Mouse (Mus musculus): ENCODE data around the gene Hibadh. TPM values are rescaled to one million over a fixed set of nuclear protein-coding genes. Genes with fewer than 3 reads are reported as not detected.
"Not testable (repeated sequence)": the region's sequence is repeated elsewhere in the genome, so short reads cannot be mapped to it uniquely, and the experiment has no call there.

Hibadh gene
- 40.6 and 41.2 TPM in 2 replicates for polyA plus RNA-seq (2012; ENCODE audit: insufficient read depth, insufficient read length, missing spikeins)

- Histone ChIP-seq H3K4me3 (ENCODE audit: insufficient read depth, low read length) (peak within 1 kb of the TSS; percentile 90), H3K27ac (ENCODE audit: insufficient read depth, low read depth, low read length) (peak within 1 kb of the TSS; percentile 26), H3K4me1 (ENCODE audit: control insufficient read depth, insufficient read depth, low read length) (peaks cover 7% of the 10 kb centered on the region)
- TF ChIP-seq CTCF (IDR thresholded peaks at IDR 0.05; ENCODE audit: low read depth, low read length) (no peak), POLR2A (IDR thresholded peaks at IDR 0.05; ENCODE audit: borderline replicate concordance, low read depth, low read length) (peak; percentile 71; the same call in 1 of the 2 replicates)
These were observed at the start of gene Hibadh for GRCm38 (mm10) chr6:52640224-52640712. Gene Hibadh, minus strand, starts transcription at chr6:52640389.

GRCm38 (mm10) chr6:52686901-52687500, 46.8 kb upstream of the Hibadh start:
- TF ChIP-seq CTCF (IDR thresholded peaks at IDR 0.05; ENCODE audit: low read depth, low read length) (no peak), POLR2A (IDR thresholded peaks at IDR 0.05; ENCODE audit: borderline replicate concordance, low read depth, low read length) (no peak)
- Histone ChIP-seq H3K4me1 (ENCODE audit: control insufficient read depth, insufficient read depth, low read length) (peaks cover 6% of the 10 kb centered on the region), H3K4me3 (ENCODE audit: insufficient read depth, low read length) (no peak overlapping the region), H3K27ac (ENCODE audit: insufficient read depth, low read depth, low read length) (no peak overlapping the region)

- H3K4me1 ChIP-seq (ENCODE audit: control insufficient read depth, insufficient read depth, low read length): peaks cover 27% of the 10 kb centered on the region
- TF ChIP-seq CTCF (IDR thresholded peaks at IDR 0.05; ENCODE audit: low read depth, low read length) (no peak), POLR2A (IDR thresholded peaks at IDR 0.05; ENCODE audit: borderline replicate concordance, low read depth, low read length) (no peak)
- H3K27ac ChIP-seq (ENCODE audit: insufficient read depth, low read depth, low read length): peak overlapping the region; percentile 29
- H3K4me3 ChIP-seq (ENCODE audit: insufficient read depth, low read length): no peak overlapping the region
These were observed 42.4 kb upstream of the Hibadh start for GRCm38 (mm10) chr6:52682607-52683006.

- peak overlapping the region; percentile 29 for H3K27ac ChIP-seq (ENCODE audit: insufficient read depth, low read depth, low read length)
- TF ChIP-seq CTCF (IDR thresholded peaks at IDR 0.05; ENCODE audit: low read depth, low read length) (no peak), POLR2A (IDR thresholded peaks at IDR 0.05; ENCODE audit: borderline replicate concordance, low read depth, low read length) (no peak)
- no peak overlapping the region for H3K4me3 ChIP-seq (ENCODE audit: insufficient read depth, low read length)
- H3K4me1 ChIP-seq (ENCODE audit: control insufficient read depth, insufficient read depth, low read length): peaks cover 27% of the 10 kb centered on the region
These were observed 41.8 kb upstream of the Hibadh start for GRCm38 (mm10) chr6:52681847-52682485.

- H3K4me1 ChIP-seq (ENCODE audit: control insufficient read depth, insufficient read depth, low read length): peaks cover 30% of the 10 kb centered on the region
- no peak overlapping the region for H3K4me3 ChIP-seq (ENCODE audit: insufficient read depth, low read length)
- H3K27ac ChIP-seq (ENCODE audit: insufficient read depth, low read depth, low read length): no peak overlapping the region
- no peak for TF ChIP-seq POLR2A (IDR thresholded peaks at IDR 0.05; ENCODE audit: borderline replicate concordance, low read depth, low read length)
- no peak for TF ChIP-seq CTCF (IDR thresholded peaks at IDR 0.05; ENCODE audit: low read depth, low read length)
These were observed 40.4 kb upstream of the Hibadh start for GRCm38 (mm10) chr6:52680458-52681032.

- Histone ChIP-seq H3K4me3 (ENCODE audit: insufficient read depth, low read length) (no peak overlapping the region), H3K4me1 (ENCODE audit: control insufficient read depth, insufficient read depth, low read length) (peaks cover 35% of the 10 kb centered on the region), H3K27ac (ENCODE audit: insufficient read depth, low read depth, low read length) (no peak overlapping the region)
- no peak for TF ChIP-seq CTCF (IDR thresholded peaks at IDR 0.05; ENCODE audit: low read depth, low read length)
- no peak for TF ChIP-seq POLR2A (IDR thresholded peaks at IDR 0.05; ENCODE audit: borderline replicate concordance, low read depth, low read length)
These were observed 39.4 kb upstream of the Hibadh start for GRCm38 (mm10) chr6:52679565-52679964.

GRCm38 (mm10) chr6:52677534-52677933, 37.3 kb upstream of the Hibadh start:
- not testable (repeated sequence) for H3K27ac ChIP-seq (ENCODE audit: insufficient read depth, low read depth, low read length); H3K4me3 ChIP-seq (ENCODE audit: insufficient read depth, low read length)
- peaks cover 34% of the 10 kb centered on the region for H3K4me1 ChIP-seq (ENCODE audit: control insufficient read depth, insufficient read depth, low read length)

GRCm38 (mm10) chr6:52675222-52675921, 35.2 kb upstream of the Hibadh start:
- no peak overlapping the region for H3K27ac ChIP-seq (ENCODE audit: insufficient read depth, low read depth, low read length)
- peaks cover 24% of the 10 kb centered on the region for H3K4me1 ChIP-seq (ENCODE audit: control insufficient read depth, insufficient read depth, low read length)
- H3K4me3 ChIP-seq (ENCODE audit: insufficient read depth, low read length): no peak overlapping the region
- TF ChIP-seq POLR2A (IDR thresholded peaks at IDR 0.05; ENCODE audit: borderline replicate concordance, low read depth, low read length): no peak
- TF ChIP-seq CTCF (IDR thresholded peaks at IDR 0.05; ENCODE audit: low read depth, low read length): no peak

GRCm38 (mm10) chr6:52674541-52674940, 34.4 kb upstream of the Hibadh start:
- no peak for TF ChIP-seq POLR2A (IDR thresholded peaks at IDR 0.05; ENCODE audit: borderline replicate concordance, low read depth, low read length)
- no peak for TF ChIP-seq CTCF (IDR thresholded peaks at IDR 0.05; ENCODE audit: low read depth, low read length)
- peaks cover 16% of the 10 kb centered on the region for H3K4me1 ChIP-seq (ENCODE audit: control insufficient read depth, insufficient read depth, low read length)
- H3K4me3 ChIP-seq (ENCODE audit: insufficient read depth, low read length): no peak overlapping the region
- H3K27ac ChIP-seq (ENCODE audit: insufficient read depth, low read depth, low read length): no peak overlapping the region
